7 mouse cellular contexts compared by ENCODE assay signal in the genomic region with DNA sequence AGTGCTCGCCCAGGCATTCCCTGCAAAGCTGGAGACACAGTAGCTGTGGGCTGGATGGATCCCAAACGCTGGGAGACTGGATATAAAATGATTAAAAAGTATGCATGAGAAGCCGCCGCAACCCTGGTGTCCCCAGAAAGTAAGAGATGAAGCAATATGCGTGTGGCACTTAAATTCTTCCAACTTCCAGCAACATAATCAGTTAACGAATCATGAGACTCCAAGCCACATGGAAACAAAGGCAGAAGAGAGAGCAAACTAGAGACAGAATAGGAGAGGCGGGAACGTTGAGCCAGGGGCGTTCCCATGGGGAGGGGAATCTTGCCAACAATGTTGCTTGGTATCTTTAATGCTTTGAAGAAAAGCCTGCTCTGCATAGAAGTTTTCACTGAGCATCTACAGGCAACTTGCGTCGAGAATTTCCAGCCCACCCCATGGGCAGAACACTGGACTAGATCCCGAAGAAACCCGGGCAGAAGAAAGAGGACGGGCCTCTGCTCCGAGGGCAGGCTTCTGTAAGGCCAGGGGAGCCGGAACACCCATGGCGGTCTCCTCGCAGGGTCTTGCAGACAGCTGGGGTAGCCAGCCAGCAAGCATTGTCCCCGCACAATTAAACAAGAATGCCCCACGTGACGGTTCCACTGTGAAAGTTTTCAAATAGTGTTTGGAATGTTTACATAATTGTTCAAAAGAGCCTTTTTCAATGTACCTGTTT.
DNase-seq lines count a peak whose midpoint lies in the region; ATAC-seq and TF ChIP-seq lines count a peak whose summit lies in the region.

No protein-coding gene starts in this region.

- H3K4me2 ChIP-seq in hindbrain, postnatal 0 days (ENCODE audit: low read depth, low read length), result peak overlapping the region; percentile 56
- H3K4me2 ChIP-seq in lung, postnatal 0 days (replicated peaks; ENCODE audit: low read depth, low read length), result peak overlapping the region; percentile 73

- peak overlapping the region; percentile 5 for H3K4me3 ChIP-seq in lung, adult 2 months (replicated peaks; ENCODE audit: extremely low read depth, low read depth, low read length)
- peak overlapping the region; percentile 2 for H3K4me3 ChIP-seq in embryonic fibroblast, embryonic 13.5 days (ENCODE audit: insufficient read depth, low read length)
- H3K4me3 ChIP-seq in hindbrain, postnatal 0 days (ENCODE audit: low read length), result peak overlapping the region; percentile 31
- H3K4me3 ChIP-seq in lung, postnatal 0 days (ENCODE audit: low read depth, low read length), result peak overlapping the region; percentile 37

- DNase-seq in lung, adult 2 months, result peak; percentile 20
- DNase-seq in lung, postnatal 4 days, result no peak
- peak; percentile 79 for DNase-seq in hindbrain, postnatal 0 days (ENCODE audit: low spot score)
- DNase-seq in lung, postnatal 0 days (ENCODE audit: low spot score), result peak; percentile 41
- DNase-seq in thymus, postnatal 36 days, result no peak
- DNase-seq in thymus, postnatal 10 days (ENCODE audit: low spot score in 2 of 2), result no peak

- H3K9me3 ChIP-seq in hindbrain, postnatal 0 days (ENCODE audit: low read length), result no peaks in the 10 kb centered on the region
- no peaks in the 10 kb centered on the region for H3K9me3 ChIP-seq in lung, postnatal 0 days (ENCODE audit: low read length)

- WGBS in lung, adult 2 months, result 9% methylated on average over 21 of the region's 21 CpGs
- whole genome bisulfite sequencing in hindbrain, postnatal 0 days, result 4% methylated on average over 21 of the region's 21 CpGs
- WGBS in lung, postnatal 0 days, result 5% methylated on average over 21 of the region's 21 CpGs

- no peak overlapping the region for H3K27ac ChIP-seq in embryonic fibroblast, embryonic 13.5 days (ENCODE audit: insufficient read depth, low read length)
- peak overlapping the region; percentile 61; the same call in 1 of the 2 replicates for H3K27ac ChIP-seq in hindbrain, postnatal 0 days
- H3K27ac ChIP-seq in lung, postnatal 0 days (ENCODE audit: low read length), result no peak overlapping the region

- H3K4me1 ChIP-seq in lung, adult 2 months (ENCODE audit: control insufficient read depth, insufficient read depth, low read length), result no peaks in the 10 kb centered on the region
- 0 out of 2 replicates have a peak, but pooled peaks cover 5% of the 10 kb centered on the region for H3K4me1 ChIP-seq in embryonic fibroblast, embryonic 13.5 days (ENCODE audit: control insufficient read depth, insufficient read depth, low read length)
- H3K4me1 ChIP-seq in hindbrain, postnatal 0 days (ENCODE audit: insufficient read depth, low read length), result peaks cover 7% of the 10 kb centered on the region; the same call in 1 of the 2 replicates
- peaks cover 5% of the 10 kb centered on the region; the same call in 1 of the 2 replicates for H3K4me1 ChIP-seq in lung, postnatal 0 days (ENCODE audit: insufficient read depth, low read depth, low read length)

- no peak for TF ChIP-seq EP300 in lung, postnatal 0 days (IDR thresholded peaks at IDR 0.05)

- ATAC-seq in hindbrain, postnatal 0 days, result peak; percentile 86
- ATAC-seq in lung, postnatal 0 days, result no peak

- no peaks in the 10 kb centered on the region for H3K36me3 ChIP-seq in hindbrain, postnatal 0 days (ENCODE audit: insufficient read depth, low read length)
- no peaks in the 10 kb centered on the region for H3K36me3 ChIP-seq in lung, postnatal 0 days (ENCODE audit: insufficient read depth, low read length)

- 0 out of 2 replicates have a peak, but pooled peaks cover 3% of the 10 kb centered on the region for H3K27me3 ChIP-seq in hindbrain, postnatal 0 days (ENCODE audit: insufficient read depth, low read length)
- 0 out of 2 replicates have a peak, but pooled peaks cover 15% of the 10 kb centered on the region for H3K27me3 ChIP-seq in lung, postnatal 0 days (replicated peaks; ENCODE audit: insufficient read depth, low read length)

- TF ChIP-seq POLR2A in lung, adult 2 months (IDR thresholded peaks at IDR 0.05; ENCODE audit: borderline replicate concordance, extremely low read depth, low read depth, low read length), result no peak
- TF ChIP-seq POLR2A in embryonic fibroblast, embryonic 13.5 days (IDR thresholded peaks at IDR 0.05; ENCODE audit: low read depth, low read length), result no peak

- peak overlapping the region; percentile 28; the same call in 1 of the 2 replicates for H3K9ac ChIP-seq in hindbrain, postnatal 0 days (replicated peaks; ENCODE audit: low read length)
- no peak overlapping the region for H3K9ac ChIP-seq in lung, postnatal 0 days (replicated peaks; ENCODE audit: low read depth)

- TF ChIP-seq CTCF in lung, adult 2 months (IDR thresholded peaks at IDR 0.05; ENCODE audit: insufficient read depth, low read length), result no peak
- no peak for TF ChIP-seq CTCF in embryonic fibroblast, embryonic 13.5 days (IDR thresholded peaks at IDR 0.05; ENCODE audit: borderline replicate concordance, insufficient read depth, low read length)
- no peak for TF ChIP-seq CTCF in hindbrain, postnatal 0 days (IDR thresholded peaks at IDR 0.05; ENCODE audit: low read depth)
- TF ChIP-seq CTCF in lung, postnatal 0 days (IDR thresholded peaks at IDR 0.05), result no peak

Comparison
In these comparisons a context has a peak if more than half of its experiments do, and no peak if none do; other contexts are left out.
1. DNase-seq: peak in lung, adult 2 months (single experiment), hindbrain, postnatal 0 days (single experiment) and lung, postnatal 0 days (single experiment); none in lung, postnatal 4 days (0 of 2), thymus, postnatal 36 days (0 of 2) and thymus, postnatal 10 days (0 of 2).
2. Peak in every context shown above with its lines, with median percentiles within 50 percentile points of each other: H3K4me3 ChIP-seq.